Mouse (Mus musculus) splenic B cell, adult 2 months (primary cell): ENCODE measurements at regions not wholly inside any gene's neighbourhood (a gene's known extent, or its start where the extent isn't known, plus 50 kb on each side); places are given as distances from the start of the nearest gene placed in this dataset.
"Not testable (repeated sequence)": the region's sequence is repeated elsewhere in the genome, so short reads cannot be mapped to it uniquely, and the experiment has no call there.

Experiments
- DNase-seq: peaks from one replicate; pipeline ENCODE4 v3.0.0-alpha.2; 2011; ENCODE audit warnings: low read depth, low spot score
- H3K27me3 ChIP-seq: 2 replicates; pipeline ENCODE4 v1.6.1; 2012; ENCODE audit warnings: mild to moderate bottlenecking, low read length, moderate library complexity, mixed read lengths; ENCODE audit not compliant: control insufficient read depth, poor library complexity, insufficient read depth, severe bottlenecking
- H3K36me3 ChIP-seq: 2 replicates; pipeline ENCODE4 v1.6.1; 2012; ENCODE audit warnings: mild to moderate bottlenecking, low read length, moderate library complexity, mixed read lengths; ENCODE audit not compliant: control insufficient read depth, poor library complexity, insufficient read depth, severe bottlenecking

DNA sequence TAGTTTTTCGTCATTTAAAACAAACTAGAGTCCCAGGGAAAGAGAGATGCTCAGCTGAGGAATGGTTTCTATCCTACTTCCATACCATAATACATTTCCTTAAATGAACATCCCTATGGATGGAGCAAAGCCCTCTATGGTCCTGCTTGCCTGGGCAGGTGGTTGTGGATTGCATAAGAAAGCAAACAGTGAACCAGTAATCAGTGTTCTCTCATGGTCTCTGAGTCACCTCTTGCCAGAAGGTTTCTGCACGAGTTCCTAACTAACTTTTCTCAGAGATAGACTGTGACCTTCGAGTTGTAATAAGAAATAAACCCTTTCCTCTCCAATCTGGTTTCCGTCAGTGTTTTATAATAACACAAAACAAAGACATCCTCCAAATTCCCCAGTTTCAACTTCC, 62.9 kb upstream of the Bet1 start:
- no peak for DNase-seq
- H3K27me3 ChIP-seq: no peaks in the 10 kb centered on the region
- H3K36me3 ChIP-seq: no peaks in the 10 kb centered on the region

DNA sequence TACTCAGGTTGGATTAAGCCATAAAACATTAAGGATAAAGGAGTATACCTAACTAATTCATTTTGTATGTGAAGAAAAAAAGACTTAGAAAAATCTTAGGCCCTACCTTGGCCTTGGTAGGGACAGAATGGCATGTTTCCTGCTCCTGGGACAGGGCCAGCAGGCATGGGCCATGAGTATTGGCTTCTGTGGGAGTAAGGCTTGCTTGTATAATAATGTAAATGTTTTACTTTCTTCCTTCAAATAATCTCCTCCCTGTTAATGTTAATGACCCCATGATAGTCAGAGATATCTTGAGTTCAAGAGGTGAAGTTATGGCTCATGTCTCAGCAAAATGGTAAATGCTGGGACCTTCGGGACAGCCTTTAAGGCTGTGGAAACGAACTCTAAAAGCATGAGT, 71.5 kb upstream of the Bet1 start:
- no peak for DNase-seq
- Histone ChIP-seq H3K27me3 (no peaks in the 10 kb centered on the region), H3K36me3 (no peaks in the 10 kb centered on the region)

DNA sequence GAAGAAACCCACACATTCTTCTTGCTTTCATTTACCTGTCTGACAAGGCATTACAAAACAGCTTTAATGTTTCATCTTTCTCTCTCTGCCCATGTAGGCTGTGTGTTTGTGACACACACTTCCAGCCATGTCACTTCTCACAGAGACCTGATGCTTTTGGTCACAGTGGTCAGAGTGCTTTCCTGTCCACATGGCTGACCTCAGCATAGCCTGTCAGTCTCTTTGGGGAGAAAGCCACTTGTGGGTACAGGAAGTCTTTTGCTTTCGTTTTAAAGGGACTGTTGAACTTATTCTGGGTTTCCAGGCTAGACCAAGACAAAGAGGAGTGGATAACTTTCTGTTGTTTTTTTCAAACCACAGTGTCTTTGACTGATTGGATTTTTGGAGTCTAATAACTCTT, 77.0 kb upstream of the Bet1 start:
- no peak for DNase-seq
- H3K36me3 ChIP-seq: no peaks in the 10 kb centered on the region
- no peaks in the 10 kb centered on the region for H3K27me3 ChIP-seq

DNA sequence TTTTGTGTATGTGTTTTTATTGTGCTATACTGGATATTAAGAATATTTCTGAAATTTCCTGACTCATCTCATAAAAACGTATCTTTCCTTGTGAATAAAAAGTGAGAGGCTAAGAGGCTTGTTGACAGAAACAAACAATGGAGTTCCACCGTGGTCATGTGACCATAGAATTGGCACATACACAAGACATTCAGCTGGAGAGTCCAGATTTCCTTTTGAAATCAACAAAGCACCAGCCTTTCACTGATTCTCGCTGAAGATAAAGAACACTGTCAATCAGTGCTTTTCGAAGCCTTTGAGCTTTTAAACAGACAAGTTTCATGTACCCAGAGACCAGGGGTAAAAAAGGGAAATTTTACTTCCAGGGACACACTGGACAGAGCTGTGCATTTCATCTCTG, 80.3 kb upstream of the Bet1 start:
- Histone ChIP-seq H3K27me3 (no peaks in the 10 kb centered on the region), H3K36me3 (no peaks in the 10 kb centered on the region)
- DNase-seq: no peak

DNA sequence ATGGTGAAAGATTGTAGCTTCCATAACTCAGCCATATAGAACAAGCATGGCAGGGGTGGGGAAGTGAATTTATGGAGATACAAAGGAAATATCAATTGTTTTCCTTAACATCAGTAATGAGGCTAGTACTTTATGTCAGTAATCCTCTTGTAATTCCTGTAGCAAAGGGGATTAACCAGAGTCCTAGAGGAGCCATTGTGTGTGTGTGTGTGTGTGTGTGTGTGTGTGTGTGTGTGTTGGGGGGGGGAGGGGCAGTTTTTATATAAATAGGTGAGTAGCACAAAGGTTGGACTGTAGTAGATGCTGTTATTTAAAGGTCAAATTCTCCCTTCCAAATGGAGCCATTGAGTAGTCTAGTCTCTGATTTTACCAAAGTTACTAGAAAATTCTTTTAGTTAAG, 81.0 kb upstream of the Bet1 start:
- no peak for DNase-seq
- Histone ChIP-seq H3K36me3 (no peaks in the 10 kb centered on the region), H3K27me3 (no peaks in the 10 kb centered on the region)

DNA sequence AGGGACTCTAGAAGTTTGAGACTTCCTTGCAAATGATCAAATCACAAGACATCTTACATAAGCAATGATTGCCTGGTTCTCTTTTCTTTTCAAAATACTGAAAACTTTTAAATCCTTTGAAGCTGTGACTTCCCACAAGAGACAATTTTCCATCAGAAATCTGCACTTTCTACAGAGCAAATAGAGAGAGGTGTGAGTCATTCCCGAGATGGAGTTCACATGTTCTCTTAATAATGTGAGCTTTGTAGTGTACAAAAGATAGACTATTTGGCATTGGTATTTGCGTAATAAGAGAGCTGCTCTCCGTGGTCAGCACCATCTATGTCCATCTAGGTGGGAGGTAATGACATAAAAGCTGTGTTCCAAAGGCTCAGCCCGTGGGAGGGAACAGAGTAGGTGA, 84.8 kb upstream of the Bet1 start:
- no peak for DNase-seq
- Histone ChIP-seq H3K36me3 (no peaks in the 10 kb centered on the region), H3K27me3 (no peaks in the 10 kb centered on the region)

DNA sequence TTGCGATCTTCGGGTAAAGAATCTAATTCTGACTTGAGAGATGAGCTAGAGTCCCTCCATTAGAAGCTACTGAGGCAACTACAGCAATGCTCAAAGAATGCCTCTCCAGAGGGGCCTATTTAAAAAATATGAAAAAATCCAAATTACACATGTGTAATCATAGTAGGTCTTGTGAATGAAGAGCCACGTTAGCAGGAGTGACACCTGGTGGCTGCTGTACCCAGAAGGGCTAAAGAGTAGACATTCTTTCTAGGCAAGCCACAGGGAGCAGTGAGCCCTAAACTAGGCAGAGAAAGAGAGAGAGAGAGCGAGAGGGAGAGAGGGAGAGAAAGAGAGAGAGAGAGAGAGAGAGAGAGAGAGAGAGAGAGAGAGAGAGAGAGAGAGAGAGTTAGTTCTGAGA, 100.9 kb upstream of the Bet1 start:
- H3K36me3 ChIP-seq: no peaks in the 10 kb centered on the region
- no peak for DNase-seq

DNA sequence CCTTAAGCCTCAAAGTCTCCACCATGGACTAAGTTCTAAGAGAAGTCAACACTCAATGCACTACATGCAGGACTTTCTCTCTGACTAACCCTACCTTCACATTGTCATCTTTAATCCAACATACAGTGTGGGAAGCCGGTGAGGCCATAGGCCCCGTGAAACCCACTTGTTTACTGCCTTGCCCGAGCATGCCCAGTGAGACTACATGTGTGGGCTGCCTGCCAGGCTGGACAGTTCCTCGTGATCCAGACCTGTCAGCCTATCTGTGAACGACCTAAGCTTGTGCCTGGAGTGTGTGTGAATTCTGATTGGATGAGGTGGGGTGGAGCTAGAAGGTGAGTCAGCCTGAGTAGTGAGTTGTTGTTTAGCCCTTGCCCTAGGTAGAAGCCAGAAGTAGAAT, 104.2 kb upstream of the Bet1 start:
- DNase-seq, H3K36me3 ChIP-seq: not testable (repeated sequence)

More for the DNA sequence above, 100.9 kb upstream of the Bet1 start:
- no peaks in the 10 kb centered on the region for H3K27me3 ChIP-seq

DNA sequence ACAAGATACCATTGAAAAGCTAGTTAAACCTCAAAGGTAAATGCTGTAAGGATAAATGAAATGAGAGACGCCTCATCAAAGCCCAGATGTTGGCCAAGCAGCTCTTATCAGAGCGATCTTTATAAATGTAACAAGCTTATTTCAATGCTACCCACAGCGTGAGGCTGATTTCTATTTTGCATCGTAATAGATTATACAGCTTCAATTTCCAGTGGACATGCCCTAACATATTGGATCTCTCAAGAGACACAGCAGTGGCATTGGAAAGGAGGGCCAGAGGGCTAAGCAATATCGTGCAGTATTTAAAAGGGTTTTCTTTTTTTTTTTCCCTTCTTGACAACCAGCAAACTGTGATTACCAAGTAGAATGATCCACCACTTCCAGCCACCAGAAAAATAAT, 106.5 kb upstream of the Bet1 start:
- no peak for DNase-seq
- H3K27me3 ChIP-seq: no peaks in the 10 kb centered on the region
- H3K36me3 ChIP-seq: no peaks in the 10 kb centered on the region

More for the DNA sequence above, 104.2 kb upstream of the Bet1 start:
- not testable (repeated sequence) for H3K27me3 ChIP-seq

DNA sequence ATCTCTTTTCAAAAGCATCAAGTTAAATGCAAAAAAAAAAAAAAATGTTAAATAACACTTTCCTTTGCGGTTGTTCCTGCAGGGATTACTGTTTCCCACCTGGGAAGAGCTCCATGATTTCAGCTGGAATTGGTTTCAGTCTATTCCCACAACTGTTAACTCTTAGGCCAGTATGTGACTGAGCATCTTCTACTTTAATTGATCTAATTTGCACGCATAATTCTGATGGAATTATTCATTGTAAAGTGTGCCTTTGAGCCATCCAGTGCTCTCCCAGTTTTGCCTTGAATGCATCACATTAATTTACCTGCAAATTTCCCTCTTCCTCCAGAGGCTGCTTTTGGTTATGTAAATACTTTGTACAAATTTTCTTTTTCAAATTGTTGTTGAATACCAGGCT, 114.4 kb upstream of the Bet1 start:
- Histone ChIP-seq H3K27me3 (no peaks in the 10 kb centered on the region), H3K36me3 (no peaks in the 10 kb centered on the region)
- DNase-seq: no peak

DNA sequence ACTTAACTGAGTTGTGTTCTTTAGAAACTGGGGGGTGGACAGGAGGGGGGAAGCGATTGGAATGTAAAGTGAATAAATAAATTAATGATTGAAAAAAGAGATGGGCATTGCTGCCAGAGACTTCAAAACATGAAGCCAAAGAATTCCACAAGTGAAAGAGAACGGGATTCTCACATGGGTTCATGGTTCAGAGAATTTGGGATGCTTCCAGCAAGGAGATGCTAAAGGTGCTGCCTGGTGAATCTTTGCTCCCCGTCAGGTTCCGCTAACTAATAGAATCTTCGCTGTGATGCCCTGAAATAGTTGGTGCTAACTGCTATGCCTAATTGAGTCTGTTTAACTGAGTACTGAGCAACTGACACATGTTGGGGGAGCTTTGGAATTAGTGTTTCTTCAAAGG, 118.9 kb upstream of the Bet1 start:
- no peaks in the 10 kb centered on the region for H3K36me3 ChIP-seq
- H3K27me3 ChIP-seq: no peaks in the 10 kb centered on the region
- DNase-seq: no peak

DNA sequence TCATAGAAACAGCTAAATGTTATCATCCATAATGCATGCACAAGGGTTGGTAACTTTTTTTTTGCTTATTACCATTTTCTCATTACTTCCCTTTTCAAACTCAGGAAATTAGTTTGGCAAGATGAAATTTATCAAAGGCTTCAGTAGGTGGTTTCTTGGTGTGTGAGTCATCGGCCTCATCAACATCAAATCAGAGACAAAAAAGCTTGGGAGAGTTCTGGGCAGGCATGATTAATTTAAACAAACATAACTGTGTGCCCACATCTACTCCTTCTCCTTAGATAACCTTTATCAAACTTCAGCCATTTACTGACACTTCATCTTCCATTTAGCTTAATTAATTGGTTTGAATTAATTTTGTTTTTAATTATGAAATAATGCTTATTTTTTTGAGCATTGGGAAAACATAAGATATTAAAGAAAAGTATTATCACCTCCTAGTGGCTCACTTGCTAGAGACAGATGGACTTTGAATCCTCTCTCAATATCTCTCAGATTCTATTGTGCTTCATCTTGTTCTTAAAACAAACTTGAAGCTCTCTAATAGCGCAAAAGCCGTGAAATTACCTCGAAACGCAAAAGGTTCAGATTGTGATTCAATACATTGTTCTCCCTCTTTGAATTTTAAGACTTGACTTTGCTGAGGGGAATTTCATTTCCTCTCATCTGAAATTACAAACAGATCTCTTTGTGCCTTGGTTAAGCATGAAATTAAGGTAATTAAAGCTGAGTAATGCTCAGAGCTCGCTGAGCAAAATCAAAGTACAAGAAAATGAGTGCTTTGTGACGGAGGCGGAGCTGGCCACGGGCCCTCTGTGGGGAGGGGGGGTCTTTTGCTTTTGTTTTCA, 158.7 kb upstream of the Bet1 start:
- DNase-seq: no peak
- Histone ChIP-seq H3K36me3 (no peaks in the 10 kb centered on the region), H3K27me3 (no peaks in the 10 kb centered on the region)

DNA sequence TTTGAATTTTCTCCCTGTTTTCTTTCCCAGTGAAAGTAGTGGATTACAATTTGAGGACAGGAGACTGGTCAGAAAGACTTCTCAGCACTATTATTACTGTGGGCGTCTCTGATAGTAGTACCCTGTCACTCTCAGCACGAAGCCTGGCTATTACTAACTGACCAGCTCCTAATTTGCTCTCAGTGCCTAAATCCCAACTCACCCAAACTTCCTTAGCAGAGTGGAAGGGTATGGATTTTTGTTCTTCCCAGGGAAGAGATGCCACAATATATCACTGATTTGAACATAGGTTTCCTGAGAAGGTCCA, 159.3 kb upstream of the Bet1 start:
- no peak for DNase-seq
- no peaks in the 10 kb centered on the region for H3K36me3 ChIP-seq
- no peaks in the 10 kb centered on the region for H3K27me3 ChIP-seq

DNA sequence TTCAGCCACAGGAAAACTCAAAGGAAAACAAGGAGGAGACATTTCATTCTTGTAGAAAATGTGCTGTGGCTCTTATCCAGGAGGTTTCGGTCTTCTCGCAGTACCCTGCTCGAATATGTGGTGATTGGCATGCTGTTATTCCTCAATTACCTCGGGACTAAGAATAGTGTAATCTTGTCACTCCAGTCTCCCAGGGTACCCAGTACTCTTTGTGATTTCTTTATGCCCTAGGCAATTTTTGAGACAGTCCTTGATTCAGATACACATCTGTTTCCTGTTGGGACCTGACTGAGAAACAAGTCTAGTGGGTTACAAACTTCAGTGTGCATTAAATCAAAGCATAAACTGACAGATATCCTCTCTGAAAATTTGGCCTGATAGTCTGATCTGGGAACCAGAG, 189.8 kb upstream of the Bet1 start:
- DNase-seq: no peak
- H3K27me3 ChIP-seq: no peaks in the 10 kb centered on the region
- H3K36me3 ChIP-seq: no peaks in the 10 kb centered on the region

DNA sequence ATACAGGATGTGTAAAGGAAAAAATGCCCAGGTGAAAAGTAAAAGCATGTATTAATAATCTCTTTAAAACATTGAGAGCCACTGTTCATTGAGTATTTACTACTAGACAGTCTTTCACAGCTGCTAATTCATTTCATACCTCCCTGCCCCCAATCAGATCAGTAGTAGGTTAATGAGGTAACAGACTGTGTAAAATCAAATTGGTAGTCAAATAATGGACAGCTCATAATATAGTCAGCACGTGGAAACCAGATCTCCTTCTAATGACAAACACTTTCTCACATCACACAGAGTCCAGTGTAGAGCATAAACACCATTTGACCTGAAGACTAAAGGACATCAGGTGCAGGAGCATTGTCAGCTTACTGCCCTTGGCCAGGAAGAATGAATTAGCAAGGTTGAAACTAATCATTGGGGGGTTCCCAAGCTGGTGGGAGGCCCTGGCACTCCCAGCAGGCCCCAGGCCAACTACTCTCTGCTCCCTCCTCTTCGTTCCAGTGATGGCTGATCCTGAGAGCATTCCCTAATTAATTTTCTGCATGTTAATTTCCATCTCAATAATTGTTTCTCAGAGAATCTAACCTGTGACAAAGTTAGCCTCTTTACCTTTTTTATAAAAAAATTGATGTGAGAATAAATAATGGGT, 190.6 kb upstream of the Bet1 start:
- no peak for DNase-seq
- H3K27me3 ChIP-seq: no peaks in the 10 kb centered on the region
- no peaks in the 10 kb centered on the region for H3K36me3 ChIP-seq

DNA sequence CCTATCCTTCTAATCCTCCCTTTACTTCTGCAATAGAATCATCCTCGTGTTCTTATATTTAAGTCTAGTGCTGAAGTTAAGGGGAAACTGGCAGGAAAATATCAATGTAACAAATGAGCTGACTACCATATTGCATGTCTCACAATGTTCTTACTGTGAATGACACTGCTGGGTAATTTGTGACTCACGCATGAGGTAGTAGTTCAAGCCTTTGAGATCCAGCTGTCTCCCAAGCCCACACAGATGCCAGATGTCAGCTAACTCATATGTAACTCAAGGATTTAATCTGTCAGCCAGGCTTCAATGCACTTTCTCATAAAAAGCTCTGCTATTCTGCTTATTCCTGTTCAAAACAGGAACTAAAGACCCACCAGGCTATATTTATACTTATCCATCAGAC, 204.6 kb upstream of the Bet1 start:
- no peaks in the 10 kb centered on the region for H3K27me3 ChIP-seq
- no peaks in the 10 kb centered on the region for H3K36me3 ChIP-seq
- DNase-seq: no peak
